Mouse (Mus musculus): ENCODE measurements around the gene Maml3. TPM values are rescaled to one million over a fixed set of nuclear protein-coding genes. Genes with fewer than 3 reads are reported as not detected.

Maml3 gene
- total RNA-seq, 1 experiment: 1.2 TPM

DNA sequence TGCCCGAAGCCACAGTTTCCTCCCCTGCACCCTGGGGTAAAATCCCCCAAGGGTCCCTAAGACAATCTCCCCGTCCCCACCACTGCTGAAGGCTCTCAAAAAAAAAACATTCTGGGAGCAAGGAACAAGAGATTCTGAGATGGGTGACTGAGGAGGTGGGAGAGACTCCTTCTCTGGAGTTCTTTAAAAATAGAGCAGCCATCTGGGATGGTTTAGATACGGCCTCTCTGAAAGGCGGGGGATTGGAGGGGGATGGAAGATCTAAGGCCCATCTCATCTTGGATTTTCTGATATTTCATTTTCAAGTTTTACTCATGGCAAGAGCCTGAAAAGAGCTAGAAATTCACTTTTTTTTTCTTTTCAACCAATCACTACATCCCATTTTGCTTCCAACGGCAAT lies 219.4 kb downstream of the Maml3 start:
- H3K9ac ChIP-seq (ENCODE audit: insufficient read depth, low read depth, low read length, poor library complexity, severe bottlenecking): no peak overlapping the region
- H3K4me1 ChIP-seq (ENCODE audit: control insufficient read depth in 2 of 2, insufficient read depth in 2 of 2, low read length in 2 of 2, poor library complexity in 1 of 2): peaks cover 0 to 9% of the 10 kb centered on the region in 2 experiments; a peak in 1 of 4 replicates
- no peaks in the 10 kb centered on the region for H3K36me3 ChIP-seq (ENCODE audit: control insufficient read depth, insufficient read depth, low read length, poor library complexity, severe bottlenecking)
- H3K4me3 ChIP-seq (ENCODE audit: insufficient read depth in 1 of 2, low read depth in 1 of 2, low read length in 2 of 2, poor library complexity in 1 of 2, severe bottlenecking in 1 of 2): no peak overlapping the region
- TF ChIP-seq MAFK (IDR thresholded peaks at IDR 0.05; ENCODE audit: insufficient read depth, low read depth, low read length) (no peak), HCFC1 (IDR thresholded peaks at IDR 0.05; ENCODE audit: borderline replicate concordance, insufficient read depth, low read length) (no peak), ZNF384 (IDR thresholded peaks at IDR 0.05; ENCODE audit: low read depth, low read length) (no peak), ZC3H11A (IDR thresholded peaks at IDR 0.05; ENCODE audit: borderline replicate concordance, low read depth, low read length) (no peak), CHD2 (IDR thresholded peaks at IDR 0.05; ENCODE audit: low read depth, low read length) (no peak)
- H3K9me3 ChIP-seq (ENCODE audit: control insufficient read depth, insufficient read depth, low read depth, low read length): no peaks in the 10 kb centered on the region
- no peak for DNase-seq (ENCODE audit: low read depth, low spot score)
- H3K27ac ChIP-seq (ENCODE audit: insufficient read depth, low read depth, low read length, poor library complexity, severe bottlenecking): no peak overlapping the region
- in situ Hi-C loops (cut with MboI; ENCODE audit: low sequenced_read_pairs in 2 of 2, unreplicated experiment in 2 of 2): no loop called here

DNA sequence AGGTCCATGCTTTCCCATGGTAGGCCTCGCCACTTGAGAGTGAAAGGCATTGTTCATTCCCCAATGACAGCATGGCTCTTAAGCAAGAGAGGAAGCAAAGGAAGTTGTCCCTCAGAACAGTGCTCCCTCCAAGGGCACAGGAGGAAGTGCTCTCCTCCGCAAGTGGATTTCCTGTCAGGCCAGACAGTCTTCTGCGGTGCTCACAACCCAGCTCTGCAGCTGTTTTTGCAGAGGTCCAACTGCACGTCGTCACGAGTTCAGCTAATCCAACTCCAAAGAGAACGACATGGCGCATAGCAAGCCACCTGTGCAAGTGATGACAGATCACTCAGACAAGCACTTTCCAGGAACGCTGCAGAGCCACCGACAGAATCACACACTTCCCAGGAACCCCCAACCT lies 222.9 kb downstream of the Maml3 start:
- H3K4me3 ChIP-seq (ENCODE audit: insufficient read depth in 1 of 2, low read depth in 1 of 2, low read length in 2 of 2, poor library complexity in 1 of 2, severe bottlenecking in 1 of 2): no peak overlapping the region; a peak in 1 of 4 replicates
- no peaks in the 10 kb centered on the region for H3K36me3 ChIP-seq (ENCODE audit: control insufficient read depth, insufficient read depth, low read length, poor library complexity, severe bottlenecking)
- H3K4me1 ChIP-seq (ENCODE audit: control insufficient read depth in 2 of 2, insufficient read depth in 2 of 2, low read length in 2 of 2, poor library complexity in 1 of 2): no peaks in the 10 kb centered on the region
- TF ChIP-seq ZNF384 (IDR thresholded peaks at IDR 0.05; ENCODE audit: low read depth, low read length) (no peak), CHD2 (IDR thresholded peaks at IDR 0.05; ENCODE audit: low read depth, low read length) (no peak), ZC3H11A (IDR thresholded peaks at IDR 0.05; ENCODE audit: borderline replicate concordance, low read depth, low read length) (no peak), HCFC1 (IDR thresholded peaks at IDR 0.05; ENCODE audit: borderline replicate concordance, insufficient read depth, low read length) (no peak), MAFK (IDR thresholded peaks at IDR 0.05; ENCODE audit: insufficient read depth, low read depth, low read length) (no peak)
- no peak overlapping the region for H3K9ac ChIP-seq (ENCODE audit: insufficient read depth, low read depth, low read length, poor library complexity, severe bottlenecking)
- in situ Hi-C loops (cut with MboI; ENCODE audit: low sequenced_read_pairs in 2 of 2, unreplicated experiment in 2 of 2): no loop called here
- H3K9me3 ChIP-seq (ENCODE audit: control insufficient read depth, insufficient read depth, low read depth, low read length): no peaks in the 10 kb centered on the region
- DNase-seq (ENCODE audit: low read depth, low spot score): no peak
- no peak overlapping the region for H3K27ac ChIP-seq (ENCODE audit: insufficient read depth, low read depth, low read length, poor library complexity, severe bottlenecking)

DNA sequence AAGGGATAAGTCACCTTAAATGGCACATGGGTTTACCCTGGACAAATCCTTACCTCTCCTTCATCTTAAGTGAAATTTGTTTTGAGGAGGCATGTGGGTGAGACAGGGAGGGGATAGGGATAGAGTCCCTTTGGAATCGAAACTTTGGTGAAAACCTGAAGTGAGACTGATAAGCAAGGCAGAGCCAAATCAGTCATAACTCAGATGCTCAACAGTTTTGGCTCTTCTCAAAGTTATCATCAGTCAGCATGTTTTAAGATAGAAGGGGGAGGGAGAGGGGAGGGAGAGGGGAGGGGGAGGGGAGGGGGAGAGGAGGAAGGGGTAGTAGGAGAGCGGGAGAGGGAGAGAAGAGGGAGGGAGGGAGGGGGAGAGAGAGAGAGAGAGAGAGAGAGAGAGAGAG lies 223.5 kb downstream of the Maml3 start:
- Histone ChIP-seq H3K36me3 (ENCODE audit: control insufficient read depth, insufficient read depth, low read length, poor library complexity, severe bottlenecking) (no peaks in the 10 kb centered on the region), H3K9ac (ENCODE audit: insufficient read depth, low read depth, low read length, poor library complexity, severe bottlenecking) (no peak overlapping the region), H3K27ac (ENCODE audit: insufficient read depth, low read depth, low read length, poor library complexity, severe bottlenecking) (no peak overlapping the region), H3K4me1 (ENCODE audit: control insufficient read depth in 2 of 2, insufficient read depth in 2 of 2, low read length in 2 of 2, poor library complexity in 1 of 2) (no peaks in the 10 kb centered on the region), H3K9me3 (ENCODE audit: control insufficient read depth, insufficient read depth, low read depth, low read length) (no peaks in the 10 kb centered on the region), H3K4me3 (ENCODE audit: insufficient read depth in 1 of 2, low read depth in 1 of 2, low read length in 2 of 2, poor library complexity in 1 of 2, severe bottlenecking in 1 of 2) (no peak overlapping the region)
- no peak for TF ChIP-seq MAFK (IDR thresholded peaks at IDR 0.05; ENCODE audit: insufficient read depth, low read depth, low read length)
- no peak for DNase-seq (ENCODE audit: low read depth, low spot score)
- in situ Hi-C loops (cut with MboI; ENCODE audit: low sequenced_read_pairs in 2 of 2, unreplicated experiment in 2 of 2): no loop called here

DNA sequence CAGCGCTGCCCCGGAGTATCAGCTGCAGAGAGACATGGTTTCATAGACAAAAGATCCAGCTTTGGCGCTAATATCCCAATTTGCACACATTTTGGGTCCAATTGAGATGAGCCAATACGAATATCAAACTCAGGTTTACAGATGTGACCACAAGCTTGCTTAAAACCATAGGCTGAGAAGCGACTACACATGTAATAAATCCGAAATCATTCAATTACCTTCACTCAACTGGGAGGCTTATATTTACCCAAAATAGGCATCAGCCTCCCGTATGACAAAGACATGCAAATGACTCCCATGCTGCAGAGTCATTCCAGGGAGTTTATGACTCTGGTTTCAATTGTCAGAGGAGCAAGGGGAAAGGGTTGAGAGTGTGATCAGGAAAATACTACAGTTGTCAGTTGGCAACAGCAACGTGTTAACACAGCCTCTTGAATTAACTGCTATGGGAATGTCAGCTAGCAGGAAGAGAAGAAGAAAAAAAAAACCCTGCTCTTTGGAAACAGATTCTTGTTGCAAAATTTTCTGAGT lies 224.3 kb downstream of the Maml3 start:
- no peaks in the 10 kb centered on the region for H3K36me3 ChIP-seq (ENCODE audit: control insufficient read depth, insufficient read depth, low read length, poor library complexity, severe bottlenecking)
- in situ Hi-C loops (cut with MboI; ENCODE audit: low sequenced_read_pairs in 2 of 2, unreplicated experiment in 2 of 2): no loop called here

DNA sequence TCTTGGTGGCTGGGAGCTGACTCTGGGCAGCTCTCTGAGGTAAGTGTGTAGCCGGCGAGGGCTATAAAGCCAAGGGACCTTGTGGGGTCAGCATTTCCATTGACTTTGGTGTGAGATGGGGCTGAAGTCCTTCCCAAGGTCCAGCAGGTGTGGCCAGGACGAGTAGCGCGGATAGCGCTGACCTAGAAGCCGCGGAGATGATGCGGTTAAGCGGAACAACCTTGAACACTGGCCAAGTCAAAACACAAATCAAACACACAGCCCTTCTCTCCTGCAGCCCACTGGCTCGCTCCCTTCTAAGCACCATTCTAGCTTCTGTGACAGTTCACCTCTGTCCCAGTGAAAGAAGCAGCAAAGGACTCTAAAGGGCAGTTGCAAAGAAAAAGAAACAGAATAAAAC lies 225.7 kb downstream of the Maml3 start:
- no peak overlapping the region for H3K27ac ChIP-seq (ENCODE audit: insufficient read depth, low read depth, low read length, poor library complexity, severe bottlenecking)

More for the DNA sequence above, 224.3 kb downstream of the Maml3 start:
- Histone ChIP-seq H3K9me3 (ENCODE audit: control insufficient read depth, insufficient read depth, low read depth, low read length) (no peaks in the 10 kb centered on the region), H3K4me3 (ENCODE audit: insufficient read depth in 1 of 2, low read depth in 1 of 2, low read length in 2 of 2, poor library complexity in 1 of 2, severe bottlenecking in 1 of 2) (no peak overlapping the region), H3K9ac (ENCODE audit: insufficient read depth, low read depth, low read length, poor library complexity, severe bottlenecking) (no peak overlapping the region), H3K27ac (ENCODE audit: insufficient read depth, low read depth, low read length, poor library complexity, severe bottlenecking) (no peak overlapping the region), H3K4me1 (ENCODE audit: control insufficient read depth in 2 of 2, insufficient read depth in 2 of 2, low read length in 2 of 2, poor library complexity in 1 of 2) (no peaks in the 10 kb centered on the region)
- no peak for TF ChIP-seq ZC3H11A (IDR thresholded peaks at IDR 0.05; ENCODE audit: borderline replicate concordance, low read depth, low read length)
- TF ChIP-seq CHD2 (IDR thresholded peaks at IDR 0.05; ENCODE audit: low read depth, low read length): no peak
- no peak for TF ChIP-seq HCFC1 (IDR thresholded peaks at IDR 0.05; ENCODE audit: borderline replicate concordance, insufficient read depth, low read length)
- TF ChIP-seq MAFK (IDR thresholded peaks at IDR 0.05; ENCODE audit: insufficient read depth, low read depth, low read length): no peak
- no peak for TF ChIP-seq ZNF384 (IDR thresholded peaks at IDR 0.05; ENCODE audit: low read depth, low read length)
- DNase-seq (ENCODE audit: low read depth, low spot score): no peak

More for the DNA sequence above, 225.7 kb downstream of the Maml3 start:
- in situ Hi-C loops (cut with MboI; ENCODE audit: low sequenced_read_pairs in 2 of 2, unreplicated experiment in 2 of 2): no loop called here
- H3K36me3 ChIP-seq (ENCODE audit: control insufficient read depth, insufficient read depth, low read length, poor library complexity, severe bottlenecking): no peaks in the 10 kb centered on the region
- H3K9me3 ChIP-seq (ENCODE audit: control insufficient read depth, insufficient read depth, low read depth, low read length): no peaks in the 10 kb centered on the region
- H3K9ac ChIP-seq (ENCODE audit: insufficient read depth, low read depth, low read length, poor library complexity, severe bottlenecking): no peak overlapping the region
- H3K4me1 ChIP-seq (ENCODE audit: control insufficient read depth in 2 of 2, insufficient read depth in 2 of 2, low read length in 2 of 2, poor library complexity in 1 of 2): no peaks in the 10 kb centered on the region
- DNase-seq (ENCODE audit: low read depth, low spot score): no peak
- no peak for TF ChIP-seq ZC3H11A (IDR thresholded peaks at IDR 0.05; ENCODE audit: borderline replicate concordance, low read depth, low read length)
- no peak for TF ChIP-seq CHD2 (IDR thresholded peaks at IDR 0.05; ENCODE audit: low read depth, low read length)
- no peak for TF ChIP-seq MAFK (IDR thresholded peaks at IDR 0.05; ENCODE audit: insufficient read depth, low read depth, low read length)
- TF ChIP-seq HCFC1 (IDR thresholded peaks at IDR 0.05; ENCODE audit: borderline replicate concordance, insufficient read depth, low read length): no peak
- no peak for TF ChIP-seq ZNF384 (IDR thresholded peaks at IDR 0.05; ENCODE audit: low read depth, low read length)
- H3K4me3 ChIP-seq (ENCODE audit: insufficient read depth in 1 of 2, low read depth in 1 of 2, low read length in 2 of 2, poor library complexity in 1 of 2, severe bottlenecking in 1 of 2): no peak overlapping the region

Measured in ES-E14 (cell line).